Mouse (Mus musculus) right cerebral cortex, postnatal 25 days (tissue): ENCODE measurements around the gene Vmn1r234.
"Not testable (repeated sequence)": the region's sequence is repeated elsewhere in the genome, so short reads cannot be mapped to it uniquely, and the experiment has no call there.

Experiments used
- DNase-seq: peaks from one replicate; pipeline ENCODE4 v3.0.0; 2022

Vmn1r234 gene

GRCm38 (mm10) chr17:21225787-21226186 lies at the start of gene Vmn1r234:
Gene Vmn1r234, plus strand, starts transcription at chr17:21226087.
- no peak for DNase-seq

GRCm38 (mm10) chr17:21211081-21211480 lies 14.8 kb upstream of the Vmn1r234 start:
- DNase-seq: not testable (repeated sequence)

DNA sequence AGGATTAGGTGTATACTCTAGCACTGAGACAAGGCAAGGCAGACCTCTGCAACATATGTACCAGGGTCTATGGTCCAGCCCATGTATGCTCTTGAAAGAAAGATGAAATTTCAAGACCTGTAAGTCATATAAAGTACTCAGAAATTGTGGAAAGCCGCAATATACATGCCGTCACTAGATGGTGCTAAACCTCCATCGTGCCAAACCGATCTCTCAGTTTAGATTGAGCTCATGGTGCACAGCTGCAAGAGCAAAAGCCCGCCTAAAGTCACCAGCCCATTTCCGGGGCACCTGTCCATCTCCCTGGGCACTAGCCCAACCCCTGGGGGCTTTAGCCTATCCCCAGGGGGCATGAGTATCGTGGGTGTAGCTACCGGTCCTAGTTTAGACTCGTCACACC lies 5.8 kb downstream of the Vmn1r234 start:
- DNase-seq: peak; percentile 15

DNA sequence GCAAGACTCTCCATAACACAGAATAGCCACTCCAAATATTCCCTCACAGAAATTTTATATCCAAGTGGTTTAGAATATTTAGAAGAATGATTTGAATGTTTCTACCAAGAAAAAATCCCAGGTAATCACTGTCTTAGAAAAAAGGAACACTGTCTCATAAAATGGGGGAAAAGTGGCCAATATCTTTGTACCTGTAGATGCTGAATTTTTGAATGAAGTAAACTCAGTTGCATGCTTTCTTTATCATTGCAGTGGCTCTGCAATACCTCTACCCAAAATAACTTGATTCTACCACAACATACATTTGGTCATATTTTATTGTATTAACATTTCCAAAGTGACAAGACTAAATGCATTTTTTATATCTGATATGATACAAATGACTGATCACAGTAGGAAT lies 30.2 kb downstream of the Vmn1r234 start, which contains the start of gene Vmn1r235:
Gene Vmn1r235 (plus strand): TSS at position 301 of the 400 bp plus-strand sequence.
- no peak for DNase-seq

GRCm38 (mm10) chr17:21272103-21272502 lies 46.2 kb downstream of the Vmn1r234 start:
- DNase-seq: peak; percentile 5

GRCm38 (mm10) chr17:21282642-21283041 lies 56.8 kb downstream of the Vmn1r234 start, which contains the start of gene Vmn1r236:
Gene Vmn1r236, plus strand, starts transcription at chr17:21282942.
- DNase-seq: no peak

DNA sequence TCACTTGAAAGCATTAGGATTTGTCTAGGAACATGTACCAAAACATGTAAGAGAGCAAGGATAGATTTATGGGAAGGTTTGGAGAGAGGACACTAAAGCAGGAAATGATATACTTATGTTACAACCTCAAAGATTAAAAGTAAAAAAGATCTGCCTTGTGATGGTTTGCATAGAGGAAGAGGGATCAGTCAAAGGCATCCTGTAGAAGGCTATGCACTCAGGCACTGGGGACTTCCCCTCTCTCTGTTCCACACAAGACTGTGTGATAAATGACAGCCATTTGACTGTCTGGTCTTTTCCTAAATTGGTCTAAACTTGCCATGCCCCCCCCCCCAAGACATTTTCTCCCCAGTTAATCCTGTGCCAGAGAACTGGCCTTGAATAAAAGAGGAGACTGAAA lies 58.5 kb downstream of the Vmn1r234 start:
- no peak for DNase-seq
